Mouse (Mus musculus): ENCODE data around the gene St7. TPM values are rescaled to one million over a fixed set of nuclear protein-coding genes. Genes with fewer than 3 reads are reported as not detected.

The St7 gene
- polyA plus RNA-seq, 1 experiment: 8.6 TPM

DNA sequence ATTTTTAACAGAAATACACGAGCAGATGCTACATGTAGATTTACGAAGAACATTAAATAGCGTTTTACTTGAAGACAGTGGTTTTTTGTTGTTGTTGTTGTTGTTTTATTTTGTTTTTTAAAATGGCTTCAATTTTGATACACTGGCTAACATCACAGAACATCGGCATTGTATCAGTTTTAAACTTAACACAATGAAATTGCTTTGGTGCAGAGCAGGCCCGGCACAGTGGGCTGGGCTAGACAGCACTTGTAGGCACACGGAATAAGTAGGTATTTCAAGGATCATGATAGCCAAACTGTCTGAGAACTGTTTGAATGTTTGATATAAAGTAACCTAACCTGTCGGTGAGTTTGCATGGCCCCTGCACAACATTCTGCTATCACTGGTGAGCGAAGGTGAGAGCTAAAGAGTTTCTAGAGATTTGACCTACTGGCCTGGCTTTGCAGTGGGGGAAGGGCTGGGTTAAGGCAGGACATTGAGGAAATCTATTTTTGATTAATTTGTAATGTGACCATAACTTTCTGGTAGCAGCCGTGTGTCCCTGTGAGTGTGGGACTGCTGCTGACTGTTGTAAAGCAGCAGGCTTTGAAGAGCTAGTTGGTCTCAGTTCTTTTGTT lies 57.4 kb downstream of the St7 start:
- Histone ChIP-seq H3K4me1 (replicated peaks; ENCODE audit: control insufficient read depth, insufficient read depth, low read length) (peaks cover 2% of the 10 kb centered on the region; the same call in 1 of the 2 replicates), H3K27ac (ENCODE audit: control insufficient read depth, insufficient read depth, low read length) (no peak overlapping the region), H3K27me3 (ENCODE audit: control insufficient read depth, insufficient read depth, low read length) (no peaks in the 10 kb centered on the region), H3K36me3 (ENCODE audit: control insufficient read depth, insufficient read depth, low read length) (no peaks in the 10 kb centered on the region), H3K4me3 (ENCODE audit: control insufficient read depth, insufficient read depth, low read length) (no peak overlapping the region)
- WGBS: 87% methylated on average over 9 of the region's 9 CpGs
- DNase-seq: no peak
- TF ChIP-seq CTCF (IDR thresholded peaks at IDR 0.05; ENCODE audit: borderline replicate concordance, control insufficient read depth, extremely low read depth, insufficient read depth, low read length, poor library complexity) (no peak), POLR2A (IDR thresholded peaks at IDR 0.05; ENCODE audit: control insufficient read depth, extremely low read depth, insufficient read depth, low read length, poor library complexity) (no peak)

DNA sequence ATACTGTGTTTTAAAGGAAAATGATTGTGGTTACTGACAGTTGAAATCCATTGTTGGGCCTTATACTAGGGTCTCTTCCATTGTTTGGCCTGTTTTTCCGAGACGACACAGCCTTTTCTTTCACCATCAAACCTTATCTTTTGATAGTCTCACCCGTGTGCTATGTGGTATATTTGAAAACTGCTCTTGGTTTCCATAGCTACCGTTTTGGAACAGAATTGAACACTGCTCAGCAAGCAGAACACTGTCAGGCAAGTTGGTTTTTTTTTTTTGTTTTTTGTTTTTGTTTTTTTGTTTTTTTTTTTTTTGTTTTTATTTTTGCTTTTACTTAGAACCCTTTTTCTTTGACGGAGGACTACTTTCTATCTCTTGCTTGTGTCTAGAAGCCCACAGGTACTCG lies 58.2 kb downstream of the St7 start:
- Histone ChIP-seq H3K4me1 (replicated peaks; ENCODE audit: control insufficient read depth, insufficient read depth, low read length) (peaks cover 2% of the 10 kb centered on the region; the same call in 1 of the 2 replicates), H3K36me3 (ENCODE audit: control insufficient read depth, insufficient read depth, low read length) (no peaks in the 10 kb centered on the region), H3K27ac (ENCODE audit: control insufficient read depth, insufficient read depth, low read length) (no peak overlapping the region), H3K4me3 (ENCODE audit: control insufficient read depth, insufficient read depth, low read length) (no peak overlapping the region), H3K27me3 (ENCODE audit: control insufficient read depth, insufficient read depth, low read length) (no peaks in the 10 kb centered on the region)
- DNase-seq: no peak
- TF ChIP-seq POLR2A (IDR thresholded peaks at IDR 0.05; ENCODE audit: control insufficient read depth, extremely low read depth, insufficient read depth, low read length, poor library complexity) (no peak), CTCF (IDR thresholded peaks at IDR 0.05; ENCODE audit: borderline replicate concordance, control insufficient read depth, extremely low read depth, insufficient read depth, low read length, poor library complexity) (no peak)
- 89% methylated on average over 6 of the region's 6 CpGs for WGBS

DNA sequence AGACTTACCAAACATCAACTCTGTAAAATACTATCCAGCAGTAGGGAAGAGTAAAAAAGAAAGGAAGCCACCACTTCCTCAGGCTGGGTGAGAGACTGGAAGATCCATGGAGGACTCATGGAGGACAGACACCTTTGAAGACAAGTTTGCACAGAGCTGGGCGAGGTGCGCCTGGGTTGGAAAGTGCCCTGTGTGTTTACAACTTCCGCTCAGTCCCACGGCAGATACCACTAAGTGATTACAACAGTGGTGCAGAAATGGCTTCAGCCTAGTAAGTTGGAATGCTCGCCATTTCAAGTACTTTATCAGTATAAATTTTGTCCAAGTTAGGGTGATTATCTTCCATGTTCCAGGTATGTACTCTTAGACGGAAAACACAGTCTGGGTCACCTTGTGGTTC lies 63.2 kb downstream of the St7 start:
- no peaks in the 10 kb centered on the region for H3K27me3 ChIP-seq (ENCODE audit: control insufficient read depth, insufficient read depth, low read length)
- no peak for DNase-seq
- no peak overlapping the region for H3K4me3 ChIP-seq (ENCODE audit: control insufficient read depth, insufficient read depth, low read length)
- no peaks in the 10 kb centered on the region for H3K36me3 ChIP-seq (ENCODE audit: control insufficient read depth, insufficient read depth, low read length)
- H3K4me1 ChIP-seq (replicated peaks; ENCODE audit: control insufficient read depth, insufficient read depth, low read length): no peaks in the 10 kb centered on the region
- no peak overlapping the region for H3K27ac ChIP-seq (ENCODE audit: control insufficient read depth, insufficient read depth, low read length)
- TF ChIP-seq CTCF (IDR thresholded peaks at IDR 0.05; ENCODE audit: borderline replicate concordance, control insufficient read depth, extremely low read depth, insufficient read depth, low read length, poor library complexity) (no peak), POLR2A (IDR thresholded peaks at IDR 0.05; ENCODE audit: control insufficient read depth, extremely low read depth, insufficient read depth, low read length, poor library complexity) (no peak)
- 94% methylated on average over 6 of the region's 6 CpGs for WGBS

DNA sequence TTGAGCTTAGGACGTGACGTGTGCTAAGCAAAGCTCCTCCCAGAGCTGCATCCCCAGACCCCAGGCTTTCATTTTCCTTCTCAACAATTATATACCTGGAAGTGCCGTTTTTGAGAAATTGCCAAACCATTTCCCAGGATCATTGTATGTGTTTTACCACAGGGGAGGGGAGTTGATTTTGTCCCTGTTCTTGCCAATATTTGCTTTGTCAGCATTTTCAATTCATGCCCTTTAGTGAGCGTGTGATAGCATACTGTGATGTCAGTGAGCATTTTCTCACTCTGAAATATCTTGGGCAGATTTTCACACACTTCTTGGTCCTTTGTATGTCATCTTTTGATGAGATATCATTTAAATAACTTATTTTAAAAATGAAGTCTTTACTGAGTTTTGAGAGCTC lies 65.8 kb downstream of the St7 start:
- no peaks in the 10 kb centered on the region for H3K36me3 ChIP-seq (ENCODE audit: control insufficient read depth, insufficient read depth, low read length)
- no peak for DNase-seq
- no peak overlapping the region for H3K4me3 ChIP-seq (ENCODE audit: control insufficient read depth, insufficient read depth, low read length)
- no peaks in the 10 kb centered on the region for H3K27me3 ChIP-seq (ENCODE audit: control insufficient read depth, insufficient read depth, low read length)
- no peak overlapping the region for H3K27ac ChIP-seq (ENCODE audit: control insufficient read depth, insufficient read depth, low read length)
- no peaks in the 10 kb centered on the region for H3K4me1 ChIP-seq (replicated peaks; ENCODE audit: control insufficient read depth, insufficient read depth, low read length)
- WGBS: 96% methylated on average over 4 of the region's 4 CpGs
- TF ChIP-seq CTCF (IDR thresholded peaks at IDR 0.05; ENCODE audit: borderline replicate concordance, control insufficient read depth, extremely low read depth, insufficient read depth, low read length, poor library complexity) (no peak), POLR2A (IDR thresholded peaks at IDR 0.05; ENCODE audit: control insufficient read depth, extremely low read depth, insufficient read depth, low read length, poor library complexity) (no peak)

DNA sequence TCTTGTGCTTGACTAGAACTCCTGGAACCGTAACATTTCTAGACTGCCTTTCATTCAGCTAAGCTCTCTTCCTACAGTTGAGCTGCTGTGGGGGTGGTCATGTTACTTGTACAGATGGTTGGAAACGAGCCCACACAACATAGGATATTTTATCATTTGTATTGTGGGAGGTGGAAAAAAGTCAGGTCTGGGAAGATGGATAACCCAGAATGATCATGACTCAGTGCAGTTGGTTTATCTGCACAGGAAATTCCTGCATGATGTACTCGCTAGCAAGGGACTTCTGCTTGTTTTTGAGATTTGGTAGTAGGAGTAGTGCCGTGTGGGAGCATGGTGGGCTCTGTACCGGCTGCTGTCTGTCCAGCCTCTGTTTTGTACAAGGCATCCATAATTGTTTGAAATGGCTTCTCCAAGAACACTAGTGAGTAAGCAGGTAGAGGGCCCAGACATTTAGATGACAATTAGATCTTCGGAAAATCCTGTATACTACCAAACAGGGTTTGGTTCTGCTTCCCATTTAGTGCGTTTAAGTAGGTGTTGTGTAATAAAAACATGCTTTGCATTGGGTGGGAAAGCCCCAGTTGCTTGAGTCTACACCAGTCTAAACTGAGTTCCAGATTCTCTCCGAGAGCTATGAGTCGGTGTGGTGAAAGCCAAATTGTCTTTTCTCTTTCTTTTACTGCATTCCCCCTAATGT lies 71.4 kb downstream of the St7 start:
- no peak for DNase-seq
- H3K27me3 ChIP-seq (ENCODE audit: control insufficient read depth, insufficient read depth, low read length): no peaks in the 10 kb centered on the region
- 88% methylated on average over 9 of the region's 9 CpGs for WGBS
- no peaks in the 10 kb centered on the region for H3K36me3 ChIP-seq (ENCODE audit: control insufficient read depth, insufficient read depth, low read length)
- H3K4me1 ChIP-seq (replicated peaks; ENCODE audit: control insufficient read depth, insufficient read depth, low read length): no peaks in the 10 kb centered on the region
- TF ChIP-seq POLR2A (IDR thresholded peaks at IDR 0.05; ENCODE audit: control insufficient read depth, extremely low read depth, insufficient read depth, low read length, poor library complexity) (no peak), CTCF (IDR thresholded peaks at IDR 0.05; ENCODE audit: borderline replicate concordance, control insufficient read depth, extremely low read depth, insufficient read depth, low read length, poor library complexity) (no peak)
- no peak overlapping the region for H3K27ac ChIP-seq (ENCODE audit: control insufficient read depth, insufficient read depth, low read length)
- H3K4me3 ChIP-seq (ENCODE audit: control insufficient read depth, insufficient read depth, low read length): no peak overlapping the region

DNA sequence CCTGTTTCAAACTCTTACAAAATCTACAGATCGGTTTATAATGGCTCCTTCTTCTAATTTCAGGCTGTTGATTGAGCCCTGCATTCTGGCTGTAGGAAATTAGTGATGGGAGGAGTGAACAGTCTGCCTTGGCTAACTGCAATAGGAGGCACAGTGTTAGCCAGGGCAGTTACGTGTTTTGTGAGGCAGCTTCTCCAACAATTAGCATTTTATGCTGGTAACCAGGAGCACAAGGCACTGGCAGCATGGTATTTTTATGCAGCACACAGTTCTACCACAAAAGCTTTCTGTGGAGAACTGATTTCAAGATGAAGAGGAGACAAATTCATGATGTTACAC lies 71.9 kb downstream of the St7 start:
- no peak overlapping the region for H3K4me3 ChIP-seq (ENCODE audit: control insufficient read depth, insufficient read depth, low read length)
- H3K4me1 ChIP-seq (replicated peaks; ENCODE audit: control insufficient read depth, insufficient read depth, low read length): no peaks in the 10 kb centered on the region
- TF ChIP-seq POLR2A (IDR thresholded peaks at IDR 0.05; ENCODE audit: control insufficient read depth, extremely low read depth, insufficient read depth, low read length, poor library complexity): no peak
- no peak for TF ChIP-seq CTCF (IDR thresholded peaks at IDR 0.05; ENCODE audit: borderline replicate concordance, control insufficient read depth, extremely low read depth, insufficient read depth, low read length, poor library complexity)
- no peaks in the 10 kb centered on the region for H3K27me3 ChIP-seq (ENCODE audit: control insufficient read depth, insufficient read depth, low read length)
- no peak overlapping the region for H3K27ac ChIP-seq (ENCODE audit: control insufficient read depth, insufficient read depth, low read length)
- 94% methylated on average over 2 of the region's 2 CpGs for WGBS
- H3K36me3 ChIP-seq (ENCODE audit: control insufficient read depth, insufficient read depth, low read length): no peaks in the 10 kb centered on the region
- no peak for DNase-seq
